Comparison of ENCODE assay signal across 8 mouse cellular contexts in genomic region chr14:20347441-20347990, GRCm38 (mm10). TPM values are rescaled to one million over a fixed set of nuclear protein-coding genes. Genes with fewer than 3 reads are reported as not detected.
DNase-seq lines count a peak whose midpoint lies in the region; ATAC-seq and TF ChIP-seq lines count a peak whose summit lies in the region.

No protein-coding gene starts in this region.

- H3K36me3 ChIP-seq in heart, postnatal 0 days (replicated peaks; ENCODE audit: control insufficient read depth, insufficient read depth, low read length), result peaks cover 25% of the 10 kb centered on the region

- peak overlapping the region; percentile 88 for H3K4me3 ChIP-seq in heart, postnatal 0 days (ENCODE audit: low read depth, low read length)

- peaks cover 14% of the 10 kb centered on the region for H3K4me1 ChIP-seq in heart, postnatal 0 days (ENCODE audit: control insufficient read depth, insufficient read depth)

- H3K4me2 ChIP-seq in heart, postnatal 0 days (ENCODE audit: low read depth, low read length), result peak overlapping the region; percentile 86

- DNase-seq in kidney, adult 11 months, result peak; percentile 6
- DNase-seq in kidney, postnatal 4 days, result no peak
- peak; percentile 34 for DNase-seq in heart, postnatal 0 days (ENCODE audit: low spot score)
- DNase-seq in urinary bladder, adult 18-20 months (ENCODE audit: low spot score in 2 of 2), result no peak
- DNase-seq in adrenal gland, postnatal 36 days, result no peak
- DNase-seq in right cerebral cortex, postnatal 10 days (ENCODE audit: low spot score in 2 of 2), result no peak

- no peaks in the 10 kb centered on the region for H3K9me3 ChIP-seq in heart, postnatal 0 days (replicated peaks; ENCODE audit: control insufficient read depth, low read length)

- peak; percentile 47 for ATAC-seq in activated CD4-positive, CD25-positive, alpha-beta regulatory T cell, adult 4 months
- ATAC-seq in heart, postnatal 0 days (ENCODE audit: insufficient read depth, low read depth), result peak; percentile 36
- ATAC-seq in megakaryocyte, adult 5-6 weeks (ENCODE audit: poor library complexity, severe bottlenecking), result peak; percentile 46

- no peak for TF ChIP-seq CTCF in heart, postnatal 0 days (IDR thresholded peaks at IDR 0.05; ENCODE audit: low read depth)

- H3K27ac ChIP-seq in heart, postnatal 0 days (ENCODE audit: low read depth), result peak overlapping the region; percentile 97

- 5% methylated on average over 15 of the region's 15 CpGs for WGBS in heart, postnatal 0 days

- peak overlapping the region; percentile 93 for H3K9ac ChIP-seq in heart, postnatal 0 days (replicated peaks; ENCODE audit: low read depth, low read length)

- no peaks in the 10 kb centered on the region for H3K27me3 ChIP-seq in heart, postnatal 0 days (ENCODE audit: control insufficient read depth, insufficient read depth, low read length)

- TF ChIP-seq EP300 in heart, postnatal 0 days (IDR thresholded peaks at IDR 0.05; ENCODE audit: low read depth), result no peak

RNA-seq across cellular contexts. Expression of gene Ecd, which starts 0.4 kb away (rescaled TPM):
- polyA plus RNA-seq in activated CD4-positive, CD25-positive, alpha-beta regulatory T cell, adult 4 months (2017; shearing (Covaris generic)), result 10 to 100 TPM; 59.5 to 69.5 TPM
- total RNA-seq in heart, postnatal 0 days (2014; rRNA removed; ENCODE audit: low replicate concordance), result 19.1 and 38.5 TPM in 2 replicates
- polyA plus RNA-seq in heart, postnatal 0 days (2015; fragmentation: Nextera tagmentation; extraction: Ambion mirVana), result 23.2 and 24.3 TPM in 2 replicates
- total RNA-seq in megakaryocyte, adult 5-6 weeks (2015), result 22.5 and 24.4 TPM in 2 replicates
- total RNA-seq in megakaryocyte, adult 5-6 weeks (2017), result 35.9 and 39.0 TPM in 2 replicates
- total RNA-seq in adrenal gland, postnatal 36 days (2021), result 10 to 100 TPM; 40.9 to 42.2 TPM

RNA-seq across cellular contexts. Expression of gene Fam149b, which starts 0.4 kb away (rescaled TPM):
- polyA plus RNA-seq in activated CD4-positive, CD25-positive, alpha-beta regulatory T cell, adult 4 months (2017; shearing (Covaris generic)), result 10 to 100 TPM; 38.4 to 66.1 TPM
- 43.7 and 49.4 TPM in 2 replicates for total RNA-seq in heart, postnatal 0 days (2014; rRNA removed; ENCODE audit: low replicate concordance)
- 16.5 and 19.1 TPM in 2 replicates for polyA plus RNA-seq in heart, postnatal 0 days (2015; fragmentation: Nextera tagmentation; extraction: Ambion mirVana)
- 22.1 and 23.9 TPM in 2 replicates for total RNA-seq in megakaryocyte, adult 5-6 weeks (2015)
- 22.4 and 25.9 TPM in 2 replicates for total RNA-seq in megakaryocyte, adult 5-6 weeks (2017)
- 10 to 100 TPM; 32.4 to 33.8 TPM for total RNA-seq in adrenal gland, postnatal 36 days (2021)

RNA-seq across cellular contexts. Expression of gene Dnajc9, which starts 41.2 kb away (rescaled TPM):
- polyA plus RNA-seq in activated CD4-positive, CD25-positive, alpha-beta regulatory T cell, adult 4 months (2017; shearing (Covaris generic)), result 100 to 1,000 TPM; 100 to 140 TPM
- 20.6 and 41.9 TPM in 2 replicates for total RNA-seq in heart, postnatal 0 days (2014; rRNA removed; ENCODE audit: low replicate concordance)
- 41.4 and 44.7 TPM in 2 replicates for polyA plus RNA-seq in heart, postnatal 0 days (2015; fragmentation: Nextera tagmentation; extraction: Ambion mirVana)
- total RNA-seq in megakaryocyte, adult 5-6 weeks (2015), result 52.3 and 53.9 TPM in 2 replicates
- total RNA-seq in megakaryocyte, adult 5-6 weeks (2017), result 170 and 172 TPM in 2 replicates
- 10 to 100 TPM; 30.8 to 39.5 TPM for total RNA-seq in adrenal gland, postnatal 36 days (2021)

RNA-seq across cellular contexts. Expression of gene Mrps16, which starts 45.9 kb away (rescaled TPM):
- 100 to 1,000 TPM; 127 to 128 TPM for polyA plus RNA-seq in activated CD4-positive, CD25-positive, alpha-beta regulatory T cell, adult 4 months (2017; shearing (Covaris generic))
- total RNA-seq in heart, postnatal 0 days (2014; rRNA removed; ENCODE audit: low replicate concordance), result 67.4 and 79.3 TPM in 2 replicates
- polyA plus RNA-seq in heart, postnatal 0 days (2015; fragmentation: Nextera tagmentation; extraction: Ambion mirVana), result 122 and 127 TPM in 2 replicates
- 60.7 and 78.0 TPM in 2 replicates for total RNA-seq in megakaryocyte, adult 5-6 weeks (2015)
- total RNA-seq in megakaryocyte, adult 5-6 weeks (2017), result 22.2 and 43.8 TPM in 2 replicates
- 10 to 100 TPM; 70.9 to 73.6 TPM for total RNA-seq in adrenal gland, postnatal 36 days (2021)

RNA-seq across cellular contexts. Expression of gene Nudt13, which starts 53.0 kb away (rescaled TPM):
- polyA plus RNA-seq in activated CD4-positive, CD25-positive, alpha-beta regulatory T cell, adult 4 months (2017; shearing (Covaris generic)), result 10 to 100 TPM; 16.2 to 17.6 TPM
- 15.0 and 17.0 TPM in 2 replicates for total RNA-seq in heart, postnatal 0 days (2014; rRNA removed; ENCODE audit: low replicate concordance)
- 13.2 and 14.2 TPM in 2 replicates for polyA plus RNA-seq in heart, postnatal 0 days (2015; fragmentation: Nextera tagmentation; extraction: Ambion mirVana)
- 9.5 and 14.1 TPM in 2 replicates for total RNA-seq in megakaryocyte, adult 5-6 weeks (2015)
- 8.0 and 13.7 TPM in 2 replicates for total RNA-seq in megakaryocyte, adult 5-6 weeks (2017)
- 10 to 100 TPM; 38.7 to 47.9 TPM for total RNA-seq in adrenal gland, postnatal 36 days (2021)

Comparison
In these comparisons a context has a peak if more than half of its experiments do, and no peak if none do; other contexts are left out.
1. DNase-seq: peak in kidney, adult 11 months (single experiment) and heart, postnatal 0 days (single experiment); none in kidney, postnatal 4 days (0 of 2), urinary bladder, adult 18-20 months (0 of 2), adrenal gland, postnatal 36 days (0 of 2) and right cerebral cortex, postnatal 10 days (0 of 2).
2. Peak in every context shown above with its lines, with median percentiles within 50 percentile points of each other: ATAC-seq.